ENCODE assay signal across 8 mouse cellular contexts in the genomic region with DNA sequence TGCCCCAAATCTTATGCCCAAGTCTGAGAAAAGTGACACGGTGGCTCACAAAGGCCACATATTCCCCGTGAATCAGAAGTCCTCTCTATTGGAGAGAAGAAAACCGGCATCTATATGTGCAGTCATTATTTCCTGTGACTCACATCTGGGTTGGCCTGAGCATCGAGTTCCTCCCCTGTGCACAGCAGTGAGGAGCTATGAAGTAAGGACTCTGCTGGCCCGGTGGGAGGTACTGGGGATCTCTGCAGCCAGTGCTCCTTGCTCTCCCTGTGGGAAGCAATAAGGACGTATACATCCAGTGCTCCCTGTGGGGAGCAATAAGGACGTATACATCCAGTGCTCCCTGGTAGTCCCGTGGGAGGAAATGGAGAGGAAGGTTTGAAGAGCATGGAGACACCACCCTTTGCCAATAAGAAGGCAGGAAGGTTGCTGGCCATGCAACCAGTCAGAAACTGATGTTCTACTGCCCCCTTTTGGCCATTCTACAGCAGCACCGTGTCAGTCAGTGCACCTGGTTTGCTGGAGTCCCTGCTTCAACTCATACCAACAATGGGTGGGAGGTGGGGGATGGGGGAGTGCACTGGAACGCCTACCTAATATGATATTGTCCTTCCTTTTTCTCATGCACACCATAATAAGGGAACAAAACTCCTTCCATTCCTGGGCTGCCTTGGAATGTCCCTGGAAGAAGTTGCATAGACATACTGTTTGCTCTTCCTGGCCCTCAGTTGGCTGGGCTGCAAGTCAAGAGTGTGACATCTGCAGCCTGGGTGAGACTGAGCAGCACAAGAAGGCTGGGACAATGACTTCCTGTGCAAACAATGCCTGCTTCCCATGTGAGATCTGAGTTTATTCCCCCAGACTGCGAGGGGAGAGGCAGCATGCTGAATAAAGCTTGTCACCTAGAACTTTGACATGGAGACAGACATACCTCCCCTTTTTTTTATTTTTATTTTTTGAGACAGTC. TPM values are rescaled to one million over a fixed set of nuclear protein-coding genes. Genes with fewer than 3 reads are reported as not detected.
DNase-seq lines count a peak whose midpoint lies in the region; ATAC-seq and TF ChIP-seq lines count a peak whose summit lies in the region.
"Not testable (repeated sequence)": the region's sequence is repeated elsewhere in the genome, so short reads cannot be mapped to it uniquely, and the experiment has no call there.

No protein-coding gene starts in this region.

- not testable (repeated sequence) for H3K9me3 ChIP-seq in embryonic facial prominence, embryonic 10.5 days; heart, embryonic 10.5 days; midbrain, embryonic 11.5 days (ENCODE audit: control insufficient read depth, low read length); stomach, postnatal 0 days (ENCODE audit: control insufficient read depth, low read length)

- TF ChIP-seq EP300 in stomach, postnatal 0 days (optimal IDR thresholded peaks at IDR 0.05): not testable (repeated sequence)

- H3K27ac ChIP-seq in embryonic facial prominence, embryonic 10.5 days (replicated peaks); heart, embryonic 10.5 days; midbrain, embryonic 11.5 days (ENCODE audit: low read depth, low read length); stomach, postnatal 0 days (replicated peaks): not testable (repeated sequence)

- not testable (repeated sequence) for H3K36me3 ChIP-seq in embryonic facial prominence, embryonic 10.5 days (replicated peaks); heart, embryonic 10.5 days; midbrain, embryonic 11.5 days (ENCODE audit: control insufficient read depth, insufficient read depth, low read length); stomach, postnatal 0 days (ENCODE audit: control insufficient read depth, insufficient read depth, low read length)

- not testable (repeated sequence) for H3K9ac ChIP-seq in midbrain, embryonic 11.5 days (ENCODE audit: low read length); stomach, postnatal 0 days (ENCODE audit: low read length)

- not testable (repeated sequence) for H3K4me1 ChIP-seq in embryonic facial prominence, embryonic 10.5 days; heart, embryonic 10.5 days; midbrain, embryonic 11.5 days (ENCODE audit: control insufficient read depth, insufficient read depth, low read length); stomach, postnatal 0 days (replicated peaks; ENCODE audit: control insufficient read depth, insufficient read depth)

- not testable (repeated sequence) for H3K4me2 ChIP-seq in midbrain, embryonic 11.5 days; stomach, postnatal 0 days (replicated peaks; ENCODE audit: low read depth)

- DNase-seq in adrenal gland, postnatal 36 days: peak; percentile 56 to 74
- DNase-seq in embryonic facial prominence, embryonic 10.5 days (ENCODE audit: low spot score): peak; percentile 68
- peak; percentile 83 for DNase-seq in heart, embryonic 10.5 days (ENCODE audit: low spot score)
- DNase-seq in kidney, adult 8-10 months: peak; percentile 42 to 53
- peak; percentile 24 for DNase-seq in left cerebral cortex, postnatal 4 days
- DNase-seq in midbrain, embryonic 11.5 days (ENCODE audit: low spot score, missing footprints): peak; percentile 88
- DNase-seq in stomach, postnatal 0 days (ENCODE audit: low spot score): peak; percentile 64

- ATAC-seq in CD4-positive, CD25-positive, alpha-beta regulatory T cell, adult 4 months: peak; percentile 66
- 0 out of 2 replicates have a peak, but pooled peaks have one; percentile 38 for ATAC-seq in midbrain, embryonic 11.5 days (ENCODE audit: low FRiP score)
- ATAC-seq in stomach, postnatal 0 days (ENCODE audit: low FRiP score, low TSS enrichment): peak; percentile 76

- H3K27me3 ChIP-seq in embryonic facial prominence, embryonic 10.5 days (replicated peaks; ENCODE audit: low read depth, poor library complexity, severe bottlenecking); heart, embryonic 10.5 days (ENCODE audit: insufficient read depth, poor library complexity, severe bottlenecking); midbrain, embryonic 11.5 days (ENCODE audit: control insufficient read depth, insufficient read depth, low read length); stomach, postnatal 0 days (ENCODE audit: control insufficient read depth, insufficient read depth, low read length): not testable (repeated sequence)

- intact Hi-C loops in left cerebral cortex, postnatal 4 days (cut with DNase I): not testable (repeated sequence)

- 42% methylated on average over 11 of the region's 11 CpGs for WGBS in embryonic facial prominence, embryonic 10.5 days
- 34% methylated on average over 10 of the region's 11 CpGs for whole genome bisulfite sequencing in heart, embryonic 10.5 days
- 42% methylated on average over 9 of the region's 11 CpGs for WGBS in midbrain, embryonic 11.5 days
- 34% methylated on average over 8 of the region's 11 CpGs for WGBS in stomach, postnatal 0 days

- not testable (repeated sequence) for H3K4me3 ChIP-seq in embryonic facial prominence, embryonic 10.5 days; heart, embryonic 10.5 days; midbrain, embryonic 11.5 days (ENCODE audit: low read depth, low read length); stomach, postnatal 0 days (ENCODE audit: low read depth, low read length)

- TF ChIP-seq CTCF in stomach, postnatal 0 days (IDR thresholded peaks at IDR 0.05; ENCODE audit: low read depth): peak; percentile 82

RNA-seq across cellular contexts. Expression of a gene that starts 19.7 kb away (rescaled TPM):
- 10 to 100 TPM; 17.8 to 33.4 TPM for polyA plus RNA-seq in CD4-positive, CD25-positive, alpha-beta regulatory T cell, adult 4 months (2017; shearing (Covaris generic))
- total RNA-seq in adrenal gland, postnatal 36 days (2021): 10 to 100 TPM; 57.5 to 85.7 TPM
- polyA plus RNA-seq in embryonic facial prominence, embryonic 10.5 days (2016; fragmentation: Nextera tagmentation; extraction: Ambion mirVana): 53.8 and 58.1 TPM in 2 replicates
- polyA plus RNA-seq in heart, embryonic 10.5 days (2016; fragmentation: Nextera tagmentation; extraction: Ambion mirVana): 57.2 and 69.2 TPM in 2 replicates
- 10 to 100 TPM; 41.1 to 41.7 TPM for total RNA-seq in left cerebral cortex, postnatal 4 days (2021)
- 41.1 and 45.5 TPM in 2 replicates for polyA plus RNA-seq in midbrain, embryonic 11.5 days (2014; fragmentation: Nextera tagmentation; extraction: Ambion mirVana)
- 58.8 and 62.1 TPM in 2 replicates for polyA plus RNA-seq in stomach, postnatal 0 days (2015; fragmentation: Nextera tagmentation; extraction: Ambion mirVana)

RNA-seq across cellular contexts. Expression of a gene that starts 48.5 kb away (rescaled TPM):
- 10 to 100 TPM; 12.6 to 14.9 TPM for polyA plus RNA-seq in CD4-positive, CD25-positive, alpha-beta regulatory T cell, adult 4 months (2017; shearing (Covaris generic))
- total RNA-seq in adrenal gland, postnatal 36 days (2021): 10 to 100 TPM; 41.8 to 44.0 TPM
- polyA plus RNA-seq in embryonic facial prominence, embryonic 10.5 days (2016; fragmentation: Nextera tagmentation; extraction: Ambion mirVana): 26.2 and 27.4 TPM in 2 replicates
- polyA plus RNA-seq in heart, embryonic 10.5 days (2016; fragmentation: Nextera tagmentation; extraction: Ambion mirVana): 19.7 and 21.0 TPM in 2 replicates
- total RNA-seq in left cerebral cortex, postnatal 4 days (2021): 10 to 100 TPM; 90.8 to 95.3 TPM
- 32.0 and 37.0 TPM in 2 replicates for polyA plus RNA-seq in midbrain, embryonic 11.5 days (2014; fragmentation: Nextera tagmentation; extraction: Ambion mirVana)
- polyA plus RNA-seq in stomach, postnatal 0 days (2015; fragmentation: Nextera tagmentation; extraction: Ambion mirVana): 11.7 and 13.8 TPM in 2 replicates

Comparison
In these comparisons a context has a peak if more than half of its experiments do, and no peak if none do; other contexts are left out.
1. DNase-seq: peak in every context shown above with its lines; median percentile 88 in midbrain, embryonic 11.5 days; 83 in heart, embryonic 10.5 days; 68 in embryonic facial prominence, embryonic 10.5 days; 65 in adrenal gland, postnatal 36 days; 64 in stomach, postnatal 0 days; 48 in kidney, adult 8-10 months; 24 in left cerebral cortex, postnatal 4 days.